Mouse (Mus musculus) megakaryocyte, embryonic 14.5 days (primary cell): ENCODE results near the gene Tmem108.

Experiments
- FLI1 ChIP-seq: IDR thresholded peaks from 2 replicates; pipeline ENCODE4 v1.6.1; 2012; ENCODE audit warnings: low read length, inconsistent platforms, mixed read lengths
- GATA1 ChIP-seq: IDR thresholded peaks from 3 replicates; pipeline ENCODE4 v1.6.1; 2012; ENCODE audit warnings: mixed read lengths, low read length, inconsistent platforms, borderline replicate concordance

GRCm38 (mm10) chr9:103657981-103658380, 103.7 kb downstream of the Tmem108 start:
- TF ChIP-seq GATA1: no peak
- TF ChIP-seq FLI1: no peak
